Mouse (Mus musculus) ES-E14 (cell line): ENCODE data around the gene Gm10142. TPM values are rescaled to one million over a fixed set of nuclear protein-coding genes. Genes with fewer than 3 reads are reported as not detected.
"Not testable (repeated sequence)": the region's sequence is repeated elsewhere in the genome, so short reads cannot be mapped to it uniquely, and the experiment has no call there.

Source experiments
- DNase-seq: peaks from one replicate; pipeline ENCODE4 v3.0.0-alpha.2; 2013; ENCODE audit warnings: low read depth, low spot score
- H3K27ac ChIP-seq: 2 replicates; pipeline ENCODE4 v1.5.1; 2012; ENCODE audit warnings: low read depth, mild to moderate bottlenecking, low read length, moderate library complexity, mixed read lengths; ENCODE audit not compliant: poor library complexity, insufficient read depth, severe bottlenecking
- H3K36me3 ChIP-seq: 2 replicates; pipeline ENCODE4 v1.6.1; 2012; ENCODE audit warnings: mild to moderate bottlenecking, low read length, moderate library complexity, mixed read lengths; ENCODE audit not compliant: control insufficient read depth, poor library complexity, insufficient read depth, severe bottlenecking
- H3K4me1 ChIP-seq, 2 experiments: fragments of 150-350 bp in 1 of 2; sonication (generic) in 1 of 2; 2 replicates each; pipeline ENCODE4 v1.6.1; 2012; ENCODE audit warnings: low read length in 2 of 2, mild to moderate bottlenecking in 1 of 2, mixed read lengths in 1 of 2; ENCODE audit not compliant: control insufficient read depth in 2 of 2, insufficient read depth in 2 of 2, poor library complexity in 1 of 2
- H3K4me3 ChIP-seq, 2 experiments: fragments of 150-350 bp in 1 of 2; sonication (generic) in 1 of 2; 2 replicates each; pipeline ENCODE4 v1.5.1; 2012; ENCODE audit warnings: low read length in 2 of 2, low read depth in 1 of 2, mild to moderate bottlenecking in 1 of 2, mixed read lengths in 1 of 2; ENCODE audit not compliant: insufficient read depth in 1 of 2, poor library complexity in 1 of 2, severe bottlenecking in 1 of 2
- H3K9ac ChIP-seq: 2 replicates; pipeline ENCODE4 v1.6.1; 2012; ENCODE audit warnings: low read depth, mild to moderate bottlenecking, low read length, mixed read lengths; ENCODE audit not compliant: poor library complexity, insufficient read depth, severe bottlenecking
- H3K9me3 ChIP-seq: fragments of 150-350 bp; sonication (generic); 2 replicates; pipeline ENCODE4 v1.6.1; 2012; ENCODE audit warnings: low read depth, mild to moderate bottlenecking, low read length; ENCODE audit not compliant: control insufficient read depth, insufficient read depth
- CHD2 ChIP-seq: IDR thresholded peaks from 2 replicates; pipeline ENCODE4 v1.6.1; 2014; ENCODE audit warnings: mild to moderate bottlenecking, low read depth, low read length, inconsistent platforms
- HCFC1 ChIP-seq: IDR thresholded peaks from 2 replicates; pipeline ENCODE4 v1.6.1; 2012; ENCODE audit warnings: low read length, inconsistent platforms, borderline replicate concordance; ENCODE audit not compliant: insufficient read depth
- MAFK ChIP-seq: IDR thresholded peaks from 2 replicates; pipeline ENCODE4 v1.6.1; 2014; ENCODE audit warnings: mild to moderate bottlenecking, low read depth, low read length, inconsistent platforms; ENCODE audit not compliant: insufficient read depth
- ZC3H11A ChIP-seq: IDR thresholded peaks from 2 replicates; pipeline ENCODE4 v1.6.1; 2012; ENCODE audit warnings: low read depth, mild to moderate bottlenecking, inconsistent platforms, low read length, borderline replicate concordance
- ZNF384 ChIP-seq: IDR thresholded peaks from 2 replicates; pipeline ENCODE4 v1.6.1; 2012; ENCODE audit warnings: low read depth, low read length, inconsistent platforms
- in situ Hi-C, 2 experiments: fragments of 600-800 bp; cut with MboI; formaldehyde crosslinking; loops; one replicate each; pipeline ENCODE4 v1.15.1; 2025; ENCODE audit warnings: low sequenced_read_pairs in 2 of 2, inconsistent platforms in 1 of 2; ENCODE audit not compliant: unreplicated experiment in 2 of 2
- total RNA-seq: library from RNA; depleted of rRNA; stranded (reverse); fragments of 300-350 nt; gene quantifications from 2 replicates; pipeline ENCODE4 v1.2.3, GENCODE M21; 2012

Gm10142 gene
- total RNA-seq, 1 experiment = not detected

GRCm38 (mm10) chr10:77726186-77726585 is 10.6 kb downstream of the Gm10142 start, which contains the start of gene Gm10100:
TSS of gene Gm10100 (plus strand) at chr10:77726486.
- no peak within 1 kb of the TSS for H3K9ac ChIP-seq
- H3K9me3 ChIP-seq = no peaks in the 10 kb centered on the region
- TF ChIP-seq CHD2 (no peak), MAFK (no peak), ZC3H11A (no peak), ZNF384 (no peak), HCFC1 (no peak)
- DNase-seq = no peak
- no peaks in the 10 kb centered on the region for H3K36me3 ChIP-seq
- no peak within 1 kb of the TSS for H3K4me3 ChIP-seq
- in situ Hi-C loops = no loop called here
- H3K27ac ChIP-seq = no peak within 1 kb of the TSS
- no peaks in the 10 kb centered on the region for H3K4me1 ChIP-seq

GRCm38 (mm10) chr10:77728280-77728679 is 12.7 kb downstream of the Gm10142 start:
- DNase-seq = no peak
- no peak overlapping the region for H3K4me3 ChIP-seq
- in situ Hi-C loops = no loop called here
- H3K9me3 ChIP-seq = no peaks in the 10 kb centered on the region
- no peak overlapping the region for H3K27ac ChIP-seq
- H3K4me1 ChIP-seq = no peaks in the 10 kb centered on the region
- H3K9ac ChIP-seq = no peak overlapping the region
- H3K36me3 ChIP-seq = no peaks in the 10 kb centered on the region
- TF ChIP-seq ZNF384 (no peak), HCFC1 (no peak), CHD2 (no peak), ZC3H11A (no peak), MAFK (no peak)

DNA sequence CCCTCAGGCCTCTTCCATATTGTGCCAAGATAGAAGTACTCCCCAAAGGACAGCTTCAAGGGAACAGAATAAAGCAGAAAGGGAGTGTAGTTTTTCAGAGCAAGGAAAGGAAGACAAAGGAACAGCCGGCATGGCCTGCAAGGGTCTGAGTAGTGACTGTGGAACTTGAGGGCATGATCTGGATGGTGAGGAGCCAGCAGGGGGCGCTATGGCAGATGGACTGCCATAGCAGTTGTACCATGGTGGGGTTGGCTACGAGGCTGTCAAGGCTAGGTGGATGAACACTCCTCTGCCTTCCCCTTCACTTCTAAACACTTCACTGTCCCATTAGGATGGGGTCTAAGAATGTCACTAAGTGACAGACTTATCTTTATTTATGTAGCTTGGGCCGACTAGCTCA is 13.6 kb downstream of the Gm10142 start:
- Histone ChIP-seq H3K4me1 (no peaks in the 10 kb centered on the region), H3K4me3 (no peak overlapping the region), H3K9me3 (no peaks in the 10 kb centered on the region), H3K9ac (no peak overlapping the region), H3K27ac (no peak overlapping the region), H3K36me3 (no peaks in the 10 kb centered on the region)
- in situ Hi-C loops = no loop called here
- TF ChIP-seq CHD2 = no peak
- 0 out of 2 replicates have a peak, but pooled peaks have one; percentile 1 for TF ChIP-seq ZC3H11A
- TF ChIP-seq HCFC1 = no peak
- TF ChIP-seq ZNF384 = no peak
- no peak for TF ChIP-seq MAFK
- DNase-seq = peak; percentile 35

DNA sequence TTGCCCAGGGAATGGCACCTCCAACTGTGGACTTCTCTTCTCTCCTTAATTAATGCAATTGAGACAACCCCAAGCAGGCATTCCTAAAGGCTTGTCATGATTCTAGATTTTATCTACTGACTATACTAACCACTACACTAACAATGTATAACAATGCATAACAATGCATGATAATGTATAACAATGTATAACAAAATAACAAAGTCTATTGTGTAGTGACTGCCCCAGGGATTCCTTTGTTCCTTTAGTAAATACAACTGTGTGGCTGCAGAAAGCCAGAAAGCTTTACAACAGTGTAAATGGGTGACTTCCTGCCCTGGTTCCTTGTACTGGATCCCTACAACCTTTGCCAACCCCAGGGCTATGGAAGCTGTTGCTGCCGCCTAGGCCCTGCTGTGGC is 20.3 kb downstream of the Gm10142 start:
- Histone ChIP-seq H3K4me1 (no peaks in the 10 kb centered on the region), H3K4me3 (no peak overlapping the region), H3K9ac (no peak overlapping the region), H3K9me3 (no peaks in the 10 kb centered on the region), H3K36me3 (no peaks in the 10 kb centered on the region), H3K27ac (no peak overlapping the region)
- TF ChIP-seq HCFC1 = no peak
- no peak for TF ChIP-seq ZNF384
- no peak for TF ChIP-seq CHD2
- DNase-seq = no peak
- in situ Hi-C loops = no loop called here

- H3K36me3 ChIP-seq = no peaks in the 10 kb centered on the region
- no peak overlapping the region for H3K9ac ChIP-seq
- in situ Hi-C loops = no loop called here
- no peak overlapping the region for H3K4me3 ChIP-seq
- H3K4me1 ChIP-seq = no peaks in the 10 kb centered on the region
- no peak overlapping the region for H3K27ac ChIP-seq
- H3K9me3 ChIP-seq = no peaks in the 10 kb centered on the region
- TF ChIP-seq ZNF384 (no peak), CHD2 (no peak), HCFC1 (no peak)
- no peak for DNase-seq
Measured at GRCm38 (mm10) chr10:77738929-77739328, 23.3 kb downstream of the Gm10142 start.

GRCm38 (mm10) chr10:77741924-77742688 is 26.5 kb downstream of the Gm10142 start, which contains the start of gene Gm18596:
TSS of gene Gm18596 (minus strand) at chr10:77742638.
- H3K36me3 ChIP-seq, DNase-seq, H3K4me3 ChIP-seq, H3K9ac ChIP-seq, H3K4me1 ChIP-seq, H3K27ac ChIP-seq, in situ Hi-C loops, H3K9me3 ChIP-seq: not testable (repeated sequence)
